ENCODE assay signal across 21 mouse cellular contexts in the genomic region with DNA sequence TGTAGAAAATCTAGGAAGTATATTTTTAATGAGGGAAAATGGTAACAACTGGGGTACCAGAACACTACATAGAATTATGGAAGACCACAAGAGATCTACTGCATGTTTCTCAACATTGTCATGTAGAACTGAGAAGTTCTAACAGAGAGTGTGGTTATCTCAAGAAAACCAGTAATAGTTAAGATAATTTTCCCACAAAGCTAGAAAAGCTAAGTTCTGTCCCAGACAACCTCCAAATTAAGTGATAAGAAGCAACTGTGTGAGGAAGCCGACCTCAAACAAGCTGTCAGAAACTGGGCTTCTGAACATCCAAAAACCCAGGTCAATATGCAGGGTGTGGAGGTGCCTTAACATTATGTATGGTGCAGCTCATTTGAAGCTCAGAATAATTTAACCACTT.
DNase-seq lines count a peak whose midpoint lies in the region; ATAC-seq and TF ChIP-seq lines count a peak whose summit lies in the region.
"Had no signal": no experiment of that assay in that cellular context is flagged by ENCODE, and none has a peak within 500 bp of the region (broad histone marks: within the 10 kb centered on the region; RNA-seq: fewer than 3 reads in every experiment).

No protein-coding gene starts in this region.

- no peaks in the 10 kb centered on the region for H3K4me1 ChIP-seq in midbrain, embryonic 11.5 days (ENCODE audit: control insufficient read depth, insufficient read depth, low read length)
- no peaks in the 10 kb centered on the region for H3K4me1 ChIP-seq in midbrain, embryonic 16.5 days (ENCODE audit: control insufficient read depth, insufficient read depth, low read length)
- no peaks in the 10 kb centered on the region for H3K4me1 ChIP-seq in forebrain, postnatal 0 days (ENCODE audit: insufficient read depth)
- H3K4me1 ChIP-seq: embryonic facial prominence, embryonic 13.5 days; embryonic facial prominence, embryonic 15.5 days; forebrain, embryonic 10.5 days; forebrain, embryonic 12.5 days had no signal

- no peak for ATAC-seq in midbrain, embryonic 11.5 days (ENCODE audit: low FRiP score)
- no peak for ATAC-seq in midbrain, embryonic 16.5 days
- ATAC-seq in common myeloid progenitor, adult 5-6 weeks (replicated peaks; ENCODE audit: low read depth, poor library complexity, severe bottlenecking), result 0 out of 2 replicates have a peak, but pooled peaks have one; percentile 22
- ATAC-seq in megakaryocyte-erythroid progenitor cell, adult 5-6 weeks (replicated peaks; ENCODE audit: low FRiP score, low TSS enrichment, poor library complexity, severe bottlenecking), result peak; percentile 67
- no peak for ATAC-seq in forebrain, postnatal 0 days
- ATAC-seq: activated CD4-positive, CD25-positive, alpha-beta regulatory T cell, adult 4 months; forebrain, embryonic 14.5 days; forebrain, embryonic 16.5 days had no signal

- H3K9me3 ChIP-seq in midbrain, embryonic 11.5 days (ENCODE audit: control insufficient read depth, low read length), result no peaks in the 10 kb centered on the region
- no peaks in the 10 kb centered on the region for H3K9me3 ChIP-seq in midbrain, embryonic 16.5 days (replicated peaks; ENCODE audit: control insufficient read depth, low read length, poor library complexity, severe bottlenecking)
- H3K9me3 ChIP-seq in forebrain, postnatal 0 days (ENCODE audit: low read length), result no peaks in the 10 kb centered on the region
- H3K9me3 ChIP-seq: embryonic facial prominence, embryonic 13.5 days; embryonic facial prominence, embryonic 15.5 days; forebrain, embryonic 10.5 days; forebrain, embryonic 12.5 days had no signal

- H3K27me3 ChIP-seq in midbrain, embryonic 11.5 days (ENCODE audit: control insufficient read depth, insufficient read depth, low read length), result no peaks in the 10 kb centered on the region
- H3K27me3 ChIP-seq in midbrain, embryonic 16.5 days (ENCODE audit: control insufficient read depth, insufficient read depth, low read depth, low read length), result no peaks in the 10 kb centered on the region
- H3K27me3 ChIP-seq in forebrain, postnatal 0 days (ENCODE audit: insufficient read depth, low read length), result no peaks in the 10 kb centered on the region
- H3K27me3 ChIP-seq: embryonic facial prominence, embryonic 13.5 days; embryonic facial prominence, embryonic 15.5 days; forebrain, embryonic 12.5 days; Patski had no signal

- no peak overlapping the region for H3K9ac ChIP-seq in midbrain, embryonic 11.5 days (ENCODE audit: low read length)
- H3K9ac ChIP-seq in midbrain, embryonic 16.5 days (ENCODE audit: low read depth, low read length), result no peak overlapping the region
- H3K9ac ChIP-seq in forebrain, postnatal 0 days, result no peak overlapping the region
- H3K9ac ChIP-seq: embryonic facial prominence, embryonic 13.5 days; embryonic facial prominence, embryonic 15.5 days; forebrain, embryonic 12.5 days had no signal

- H3K4me2 ChIP-seq in midbrain, embryonic 11.5 days, result no peak overlapping the region
- H3K4me2 ChIP-seq in midbrain, embryonic 16.5 days (ENCODE audit: low read length), result no peak overlapping the region
- H3K4me2 ChIP-seq in forebrain, postnatal 0 days (ENCODE audit: low read depth), result no peak overlapping the region
- H3K4me2 ChIP-seq: embryonic facial prominence, embryonic 13.5 days; embryonic facial prominence, embryonic 15.5 days; forebrain, embryonic 12.5 days had no signal

- 87% methylated on average over 1 of the region's 1 CpGs for WGBS in midbrain, embryonic 11.5 days
- WGBS in midbrain, embryonic 16.5 days, result 100% methylated on average over 1 of the region's 1 CpGs
- WGBS in forebrain, postnatal 0 days, result 90% methylated on average over 1 of the region's 1 CpGs

- H3K27ac ChIP-seq in midbrain, embryonic 11.5 days (ENCODE audit: low read depth, low read length), result no peak overlapping the region
- H3K27ac ChIP-seq in midbrain, embryonic 16.5 days (ENCODE audit: low read length), result no peak overlapping the region
- no peak overlapping the region for H3K27ac ChIP-seq in forebrain, postnatal 0 days (ENCODE audit: low read depth, low read length)
- H3K27ac ChIP-seq: embryonic facial prominence, embryonic 13.5 days; embryonic facial prominence, embryonic 15.5 days; forebrain, embryonic 10.5 days; forebrain, embryonic 12.5 days had no signal

- DNase-seq in midbrain, embryonic 11.5 days (ENCODE audit: low spot score, missing footprints), result peak; percentile 85
- no peak for DNase-seq in left cerebral cortex, postnatal 14 days (ENCODE audit: low spot score in 2 of 2)
- DNase-seq in forebrain, postnatal 0 days, result no peak
- DNase-seq: adrenal gland, adult 8-10 months; adrenal gland, postnatal 14 days; cerebellum, adult 11-12 months; cerebellum, adult 2 months; cerebellum, adult 9-10 months; cerebellum, postnatal 25 days had no signal

- H3K36me3 ChIP-seq in midbrain, embryonic 11.5 days (ENCODE audit: control insufficient read depth, insufficient read depth, low read length), result no peaks in the 10 kb centered on the region
- no peaks in the 10 kb centered on the region for H3K36me3 ChIP-seq in midbrain, embryonic 16.5 days (ENCODE audit: control insufficient read depth, insufficient read depth, low read length)
- H3K36me3 ChIP-seq in forebrain, postnatal 0 days (ENCODE audit: insufficient read depth), result no peaks in the 10 kb centered on the region
- H3K36me3 ChIP-seq: embryonic facial prominence, embryonic 13.5 days; embryonic facial prominence, embryonic 15.5 days; forebrain, embryonic 10.5 days; forebrain, embryonic 12.5 days had no signal

- intact Hi-C loops in left cerebral cortex, postnatal 14 days (cut with DNase I), result no loop called here

- H3K4me3 ChIP-seq in midbrain, embryonic 11.5 days (ENCODE audit: low read depth, low read length), result no peak overlapping the region
- no peak overlapping the region for H3K4me3 ChIP-seq in midbrain, embryonic 16.5 days (ENCODE audit: low read depth, low read length)
- no peak overlapping the region for H3K4me3 ChIP-seq in forebrain, postnatal 0 days (ENCODE audit: low read depth, low read length)
- H3K4me3 ChIP-seq: embryonic facial prominence, embryonic 13.5 days; embryonic facial prominence, embryonic 15.5 days; erythroblast, embryonic 14.5 days; forebrain, embryonic 10.5 days; forebrain, embryonic 12.5 days had no signal

- no peak for TF ChIP-seq CTCF in forebrain, postnatal 0 days (IDR thresholded peaks at IDR 0.05; ENCODE audit: low read depth)

Comparison
In these comparisons a context has a peak if more than half of its experiments do, and no peak if none do; other contexts are left out.
1. ATAC-seq: peak in common myeloid progenitor, adult 5-6 weeks (single experiment) and megakaryocyte-erythroid progenitor cell, adult 5-6 weeks (single experiment); none in midbrain, embryonic 11.5 days (single experiment), midbrain, embryonic 16.5 days (single experiment) and forebrain, postnatal 0 days (single experiment).